Mouse (Mus musculus) left cerebral cortex, adult 6 months (tissue): Measurements from ENCODE around the gene Bsx. TPM values are rescaled to one million over a fixed set of nuclear protein-coding genes. Genes with fewer than 3 reads are reported as not detected.

Experiments used
- long read RNA-seq, 2 experiments: library from polyadenylated mRNA; unstranded; transcript quantifications; one replicate each; pipeline ENCODE4 v2.0.0; 2019 to 2020
- polyA plus RNA-seq: library from polyadenylated mRNA; unstranded; fragments of <200 nt; fragmentation: Nextera tagmentation; gene quantifications from 2 replicates; pipeline ENCODE4 v1.2.3, GENCODE M21; 2021

Bsx gene
- polyA plus RNA-seq, result 0.06 TPM in 1 of 2 replicates, not detected in the other
- long read RNA-seq, experiment 1, result 0 reads
- long read RNA-seq, experiment 2, result 0 reads

GRCm38 (mm10) chr9:40873556-40874470 lies at the start of gene Bsx:
TSS of gene Bsx (plus strand) at chr9:40874127.

Other genes starting within 250 kb of the Bsx start
- not detected in 2 replicates for gene Gm21915, start 203.5 kb upstream of the Bsx start, polyA plus RNA-seq
- gene Clmp, start 188.2 kb upstream of the Bsx start, polyA plus RNA-seq, result 4.1 and 8.7 TPM in 2 replicates
- gene Hspa8, start 73.1 kb upstream of the Bsx start, polyA plus RNA-seq, result 3,086 and 4,243 TPM in 2 replicates
- gene Jhy, start 90.0 kb downstream of the Bsx start, polyA plus RNA-seq, result 0.06 and 0.15 TPM in 2 replicates
- gene Crtam, start 130.5 kb downstream of the Bsx start, polyA plus RNA-seq, result not detected in 2 replicates